Mouse (Mus musculus) thymus, postnatal 10 days (tissue): ENCODE results near the gene Nhsl2.
A peak's percentile ranks its signal among the peaks of the same experiment; 100 is the strongest.

Experiments
- DNase-seq, 2 experiments: peaks; one replicate each; pipeline ENCODE4 v3.0.0; 2021; ENCODE audit warnings: low spot score in 2 of 2

Gene Nhsl2

DNA sequence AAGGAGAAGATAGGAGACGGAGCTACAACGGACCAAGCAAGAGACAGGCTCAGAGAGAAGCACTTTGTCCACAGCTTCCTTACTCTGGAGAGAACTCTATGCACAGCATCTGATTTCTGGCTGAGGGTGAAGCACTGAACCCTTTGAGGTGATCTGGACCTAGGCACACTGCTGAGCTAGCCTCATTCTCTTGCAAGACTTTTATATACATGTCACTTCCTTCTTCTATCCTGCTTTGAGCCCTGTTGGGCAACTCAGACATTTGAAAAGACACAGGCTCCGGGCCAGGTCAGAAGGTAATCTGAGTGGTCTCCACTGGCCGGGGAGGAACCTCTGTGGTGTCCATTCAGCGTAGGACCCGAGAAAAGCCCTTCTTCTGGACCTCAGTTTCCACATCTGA lies 201.4 kb downstream of the Nhsl2 start:
- no peak for DNase-seq

DNA sequence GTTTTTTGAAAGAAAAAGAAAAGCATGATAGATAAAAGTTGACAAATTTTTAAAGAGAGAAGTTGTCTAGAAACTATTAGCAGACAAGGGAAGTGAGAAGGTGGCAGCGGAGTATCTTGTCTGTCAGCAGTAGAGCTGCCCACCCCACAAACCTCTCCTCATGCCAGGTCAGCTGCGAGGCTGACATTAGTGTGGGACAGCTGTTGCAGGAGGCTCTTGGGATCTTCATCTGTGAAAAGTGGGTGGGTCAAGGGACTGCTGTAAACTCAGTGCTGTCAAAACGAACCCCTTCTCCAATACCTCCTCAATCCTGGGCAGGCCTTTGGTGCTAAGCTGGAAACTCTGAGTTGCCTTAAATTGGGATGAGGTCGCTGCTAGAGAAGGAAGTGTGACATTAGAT lies 202.0 kb downstream of the Nhsl2 start:
- DNase-seq, result no peak

DNA sequence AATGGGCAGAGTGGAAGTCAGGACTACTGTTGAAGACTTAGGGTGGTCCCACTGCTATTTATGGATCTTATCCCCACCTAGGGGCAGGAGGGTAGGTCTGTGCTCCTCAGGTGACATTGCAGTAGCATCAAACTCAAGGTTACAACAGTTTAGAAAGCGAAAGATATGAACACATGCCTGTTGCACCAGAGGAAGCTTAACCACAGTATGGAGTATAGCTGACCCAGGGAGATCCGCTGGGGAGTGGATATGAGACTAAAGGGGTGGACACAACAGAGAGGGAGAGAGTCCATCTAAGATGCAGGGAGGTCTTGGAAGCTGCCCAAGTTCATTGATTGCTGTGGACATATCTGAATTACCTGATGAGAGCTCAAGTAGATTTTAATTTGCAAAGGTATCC lies 204.2 kb downstream of the Nhsl2 start:
- no peak for DNase-seq

DNA sequence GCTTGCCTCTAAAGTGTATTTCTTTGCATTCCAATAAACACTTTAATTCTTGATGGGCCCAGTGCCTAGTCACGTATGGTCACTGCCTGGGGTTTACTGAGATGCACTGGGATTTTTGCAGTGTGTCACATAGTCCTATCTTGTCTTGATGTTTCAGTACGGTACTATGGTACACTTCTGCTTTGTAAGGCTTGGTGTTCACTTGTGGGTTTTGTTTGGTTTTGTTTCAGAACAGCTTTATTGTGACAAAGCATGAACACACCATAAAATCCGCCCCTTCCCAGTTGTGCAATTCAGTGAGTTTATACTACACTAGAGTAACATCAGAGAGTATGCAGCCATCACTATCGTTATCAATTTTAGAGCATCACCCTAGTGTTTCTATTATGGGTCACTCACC lies 204.8 kb downstream of the Nhsl2 start:
- DNase-seq, result no peak

DNA sequence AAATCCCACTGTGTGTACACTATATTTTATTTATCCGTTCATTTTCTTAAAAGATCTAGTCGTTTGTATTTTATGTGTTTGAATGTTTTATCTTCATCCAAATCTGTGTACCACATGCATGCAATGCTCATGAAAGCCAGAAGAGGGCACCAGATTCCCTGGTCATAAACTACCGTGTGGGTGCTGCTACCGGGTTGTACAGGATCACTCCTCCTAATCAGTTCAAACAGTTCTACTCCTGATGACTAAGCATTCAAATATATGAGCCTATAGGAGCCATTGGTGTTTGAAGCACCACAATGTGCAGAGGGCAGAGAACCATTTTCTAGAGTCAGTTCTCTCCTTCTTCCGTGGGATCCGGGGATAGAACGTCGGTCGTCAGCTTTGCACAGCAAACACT lies 210.3 kb downstream of the Nhsl2 start:
- peak in 1 of 2 experiments; percentile 41 for DNase-seq

DNA sequence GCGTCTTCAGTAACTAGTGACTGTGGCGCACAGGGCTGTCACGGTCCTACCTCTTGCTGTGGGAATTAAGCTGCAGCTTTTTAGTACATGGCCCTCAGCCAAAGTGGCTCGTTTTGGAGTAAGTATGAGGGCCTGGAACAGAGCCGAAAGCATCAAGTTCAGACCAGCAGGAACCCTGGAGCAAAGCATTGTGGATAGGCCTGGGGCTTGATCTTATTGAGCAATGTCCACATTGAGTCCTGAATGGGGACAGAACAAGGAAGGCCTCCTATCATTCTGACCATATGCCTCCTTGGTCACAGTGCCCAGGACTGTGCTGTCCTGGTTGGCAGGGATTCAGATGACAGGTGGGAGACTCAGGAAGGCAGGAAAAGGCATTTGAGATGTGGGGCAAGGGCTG lies 211.1 kb downstream of the Nhsl2 start:
- no peak for DNase-seq

DNA sequence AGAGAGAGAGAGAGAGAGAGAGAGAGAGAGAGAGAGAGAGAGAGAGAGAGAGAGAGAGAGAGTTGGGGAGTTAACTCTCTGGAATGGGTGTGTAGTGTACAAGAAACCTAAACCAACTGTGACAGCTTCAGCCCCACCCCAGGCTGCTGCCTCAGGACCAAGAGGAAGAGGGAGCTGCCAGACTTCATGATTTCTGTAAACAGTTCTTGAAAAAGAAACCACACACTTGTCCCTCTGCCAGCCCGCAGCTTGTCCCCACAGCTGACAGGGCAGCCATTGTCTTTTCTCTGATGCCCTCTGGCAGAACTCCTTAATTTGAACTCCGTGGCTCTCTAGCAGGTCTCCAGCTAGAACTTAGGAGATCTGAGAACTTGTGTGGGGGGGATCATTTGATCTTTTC lies 211.7 kb downstream of the Nhsl2 start:
- no peak for DNase-seq

DNA sequence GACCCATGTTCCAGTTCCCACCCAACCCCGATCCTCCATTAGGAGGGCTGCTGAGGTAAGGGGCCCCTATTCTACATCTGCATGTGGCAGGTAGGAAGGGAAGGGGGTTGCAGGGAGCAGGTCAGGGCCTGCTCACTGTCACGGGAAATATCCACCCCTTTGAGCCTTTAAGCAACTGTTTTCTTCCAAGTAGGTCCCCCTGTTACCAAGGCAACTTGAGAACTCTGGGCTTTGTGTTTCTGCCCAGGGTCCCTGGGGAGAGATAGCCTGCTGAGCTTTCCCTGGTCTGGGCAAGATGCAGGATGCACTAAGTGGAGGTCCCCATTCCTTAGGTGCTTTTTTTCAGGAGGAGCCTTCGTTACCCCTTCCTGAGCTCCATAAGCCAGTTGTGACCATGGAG lies 214.9 kb downstream of the Nhsl2 start:
- no peak for DNase-seq

DNA sequence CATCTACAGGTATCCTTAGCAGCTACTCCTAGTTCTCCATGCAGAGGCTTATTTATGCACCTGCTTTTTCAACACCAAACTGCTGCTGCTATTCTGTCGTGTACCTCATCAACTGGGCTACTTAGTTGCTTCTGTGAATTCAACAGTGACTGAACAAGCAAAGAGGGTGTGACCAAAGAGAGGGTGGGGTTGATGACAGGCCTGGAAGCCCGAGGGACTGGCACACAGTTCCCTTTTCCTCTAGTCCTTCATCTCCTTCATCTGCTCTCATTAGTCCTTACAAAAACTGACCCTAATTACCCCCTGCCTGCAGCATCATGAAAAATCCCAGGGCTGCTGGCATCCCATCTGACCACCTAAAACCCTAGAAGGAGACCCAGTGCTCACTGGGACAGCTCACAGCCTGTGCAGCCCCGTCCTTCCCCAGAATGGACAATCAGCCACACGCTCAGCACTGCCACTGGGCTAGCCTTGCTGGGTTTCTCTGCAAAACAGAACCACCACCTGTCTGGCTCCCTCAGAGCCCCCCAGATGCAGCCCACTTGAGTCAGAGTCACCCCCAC lies 216.1 kb downstream of the Nhsl2 start:
- DNase-seq, result no peak

DNA sequence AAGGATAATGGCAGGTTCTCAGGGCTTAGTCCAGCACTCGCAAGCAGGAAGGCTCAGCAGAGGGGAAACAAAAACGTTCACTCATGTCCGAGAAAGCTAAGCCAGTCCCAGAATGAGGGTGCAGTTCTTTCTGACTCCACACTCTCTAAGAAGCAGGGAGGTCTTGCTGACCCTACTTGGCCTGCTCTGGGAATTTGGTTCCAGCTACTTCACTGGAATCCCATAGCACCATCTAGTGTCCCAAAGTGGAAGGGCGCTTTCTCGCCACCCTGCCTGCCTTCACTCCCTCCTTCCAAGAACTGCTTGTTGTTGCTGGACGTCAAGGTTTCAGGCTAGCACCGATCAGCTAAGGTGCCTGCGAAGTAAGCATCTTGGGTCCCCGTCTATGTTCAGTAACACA lies 216.9 kb downstream of the Nhsl2 start:
- DNase-seq, result peak; percentile 12 to 32

DNA sequence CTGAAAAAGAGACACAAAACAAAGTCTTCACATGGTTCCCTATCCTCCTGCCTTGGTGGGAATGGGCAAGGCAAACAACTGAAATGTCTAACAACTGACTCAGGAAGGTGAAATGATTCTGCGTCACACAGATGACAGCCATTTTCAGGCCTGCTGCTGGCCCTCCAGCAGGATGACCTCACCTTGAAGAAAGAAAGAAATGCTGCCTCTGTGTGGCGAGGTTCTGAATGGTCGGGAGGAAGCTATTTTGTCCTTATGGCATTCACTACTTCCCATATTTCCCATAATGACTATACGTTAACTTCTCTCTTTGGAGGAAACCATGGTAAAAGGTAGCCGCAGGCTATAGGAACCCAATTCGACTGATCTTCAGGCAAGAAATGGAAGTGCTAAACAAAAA lies 217.9 kb downstream of the Nhsl2 start:
- no peak for DNase-seq

DNA sequence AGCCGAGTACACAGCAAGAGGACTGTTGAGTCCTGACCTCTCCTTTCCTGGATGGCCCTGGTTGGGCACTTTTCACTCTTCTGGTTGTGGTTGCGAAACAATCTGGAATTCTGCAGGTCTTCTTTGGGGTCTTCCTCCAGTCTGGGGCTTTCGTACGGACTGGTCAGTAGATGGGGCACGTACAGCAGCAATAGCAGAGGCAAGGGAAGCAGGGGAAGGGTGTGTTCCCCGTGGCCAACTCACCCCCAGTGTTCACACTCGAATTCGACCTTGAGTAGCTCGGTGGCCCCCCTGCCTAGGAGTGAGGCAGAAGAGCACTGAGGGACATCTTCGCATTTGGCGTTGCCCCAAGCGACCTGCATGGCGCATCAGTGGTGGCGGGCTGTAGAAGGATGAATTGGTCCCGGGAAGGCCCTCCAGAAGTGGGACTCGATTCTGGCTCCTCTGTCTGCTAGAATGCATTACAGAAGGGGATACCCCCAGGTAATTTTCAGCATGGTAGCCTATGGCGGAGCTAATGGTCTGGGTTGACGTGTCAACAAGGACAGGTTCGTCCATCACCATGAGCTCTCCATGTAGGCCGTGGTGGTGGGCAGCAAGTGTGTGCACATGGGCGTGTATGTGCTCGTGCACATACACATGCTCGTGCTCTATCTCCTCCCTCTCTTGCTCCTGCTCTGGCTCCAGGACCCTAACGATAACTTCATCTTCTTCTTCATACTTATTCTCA lies 219.8 kb downstream of the Nhsl2 start:
- no peak for DNase-seq

DNA sequence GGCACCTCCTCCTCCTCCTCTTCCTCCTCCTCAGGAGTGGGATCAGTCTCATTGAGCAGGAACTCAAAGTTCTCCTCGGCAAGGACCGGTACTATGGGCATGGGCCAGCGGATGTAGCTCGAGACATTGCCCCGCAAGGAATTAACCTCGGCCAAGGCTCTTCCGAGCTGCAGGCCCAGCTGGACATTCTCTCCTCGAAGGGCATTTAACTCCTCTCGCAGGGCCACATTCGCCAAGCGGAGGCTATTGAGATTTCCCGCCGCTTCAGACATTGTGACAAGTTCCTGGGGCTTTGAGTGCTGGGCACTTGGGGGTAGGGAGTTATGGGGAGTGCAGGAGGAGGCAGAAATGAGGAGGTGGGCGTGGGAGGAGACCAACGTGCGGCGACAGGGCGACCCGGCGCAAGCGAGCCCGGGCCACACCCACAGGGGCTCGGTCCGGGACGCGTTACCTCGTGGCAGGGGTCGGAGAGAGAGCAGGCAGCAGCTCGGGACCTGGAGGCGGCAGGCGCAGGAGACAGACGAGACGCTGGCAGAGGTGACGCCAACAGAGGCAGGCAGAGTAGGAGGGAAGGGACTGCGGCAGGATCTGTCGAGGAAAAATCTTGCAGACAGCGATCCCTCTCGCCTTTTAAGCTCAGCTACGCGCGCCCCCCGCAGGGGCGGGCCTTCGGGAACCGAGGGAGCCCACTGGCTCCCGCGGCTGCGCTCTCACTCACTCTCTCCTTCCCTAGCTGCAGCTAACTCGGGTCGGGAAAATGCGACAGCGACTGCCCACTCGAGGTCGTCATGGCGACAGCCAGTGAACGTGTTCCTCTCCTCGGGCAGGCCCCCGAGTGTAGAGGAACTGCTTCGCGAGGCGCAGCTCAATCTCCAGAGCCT lies 221.6 kb downstream of the Nhsl2 start, which contains the start of gene Rtl5:
TSS of gene Rtl5 (minus strand) at position 714 of the 881 bp plus-strand sequence.
- peak; percentile 51 to 57 for DNase-seq

DNA sequence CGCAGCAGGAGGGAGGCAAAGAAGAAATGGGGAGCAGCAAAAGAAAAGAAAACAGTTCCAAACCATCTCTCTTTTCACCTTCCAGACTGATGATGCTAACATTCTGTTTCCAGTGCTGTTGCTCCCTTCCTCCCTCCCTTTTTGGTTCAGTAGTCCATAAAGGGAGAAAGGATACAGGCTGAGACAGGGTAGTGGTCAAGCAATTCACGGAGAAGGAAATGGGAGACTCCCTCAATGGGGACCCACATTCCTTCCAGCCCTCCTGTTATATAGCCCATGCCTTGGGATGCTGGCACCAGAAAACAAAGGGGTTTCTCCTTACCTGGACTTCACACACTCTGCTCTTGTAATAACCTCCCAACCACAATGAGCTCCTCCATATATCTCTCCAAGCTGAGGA lies 222.3 kb downstream of the Nhsl2 start:
- no peak for DNase-seq

DNA sequence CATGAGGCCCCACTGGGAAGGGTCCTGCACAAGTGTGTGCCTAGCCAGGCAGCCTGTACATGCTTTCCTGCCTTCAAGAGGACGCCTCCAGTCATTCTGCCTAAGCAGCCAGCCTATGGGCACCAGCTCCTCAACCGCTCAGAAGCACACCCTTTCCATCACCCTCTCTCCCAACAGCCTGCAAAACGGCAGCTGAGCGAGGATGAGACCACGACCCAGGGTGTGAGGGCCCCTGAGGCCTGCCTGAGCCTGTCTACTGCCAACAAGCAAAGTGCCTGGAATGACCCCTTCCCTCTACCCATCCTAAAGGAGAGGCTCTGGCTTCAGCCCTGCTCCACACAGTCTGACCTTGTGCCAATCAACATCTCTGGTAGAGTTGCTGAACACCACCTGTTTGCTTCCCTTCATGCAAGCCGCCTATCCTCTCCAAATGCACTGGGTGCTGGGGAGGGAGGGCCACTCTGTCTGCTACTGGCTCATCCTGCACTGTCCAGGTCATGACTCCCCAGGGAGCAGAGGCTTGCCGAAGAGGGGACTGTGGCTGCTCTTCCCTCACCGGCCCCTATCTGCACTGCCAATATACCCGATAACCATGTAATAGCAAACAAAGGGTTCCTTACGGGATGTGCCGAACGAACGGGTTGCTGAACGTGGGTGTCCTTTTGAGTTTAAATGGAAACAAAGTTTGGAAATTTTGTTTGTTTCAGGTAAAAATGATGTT lies 224.6 kb downstream of the Nhsl2 start:
- DNase-seq, result no peak

DNA sequence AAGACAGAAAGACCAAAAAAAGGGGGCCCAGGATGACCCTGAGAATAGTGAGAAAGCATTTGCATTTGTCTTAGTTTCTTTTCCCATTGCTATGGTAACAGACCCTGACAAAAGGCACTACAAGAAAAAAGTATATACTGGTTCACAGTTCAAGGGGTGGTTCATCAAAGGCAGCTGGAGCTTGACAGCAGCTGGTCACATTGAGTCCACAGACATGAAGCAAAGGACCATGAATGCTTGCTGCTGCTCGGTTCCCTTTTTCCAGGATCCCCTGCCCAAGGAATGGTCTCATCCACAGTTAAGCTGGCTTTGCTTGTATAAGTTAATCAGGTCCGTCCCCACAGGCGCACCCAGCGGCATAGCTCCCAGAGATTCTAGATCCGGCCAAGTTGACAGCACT lies 225.2 kb downstream of the Nhsl2 start:
- no peak for DNase-seq

DNA sequence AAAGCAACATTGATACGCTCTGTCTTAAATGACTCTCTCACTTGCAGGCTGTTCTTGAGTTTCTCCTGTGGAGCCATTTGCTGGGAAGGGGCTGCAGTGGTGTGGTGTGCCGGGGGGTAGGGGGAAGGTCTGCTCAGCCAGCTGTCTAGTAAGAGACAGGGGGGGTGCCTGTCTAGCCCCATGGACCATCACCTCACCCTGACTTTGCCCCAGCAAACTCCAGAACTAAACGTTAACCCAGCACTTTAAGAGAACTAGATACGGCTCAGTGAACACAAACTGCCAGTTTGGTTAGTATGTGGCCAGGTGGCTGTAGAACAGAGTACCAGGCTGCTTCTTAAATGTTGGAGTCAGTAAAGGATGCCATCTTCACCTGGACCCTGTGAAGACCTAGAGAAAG lies 226.0 kb downstream of the Nhsl2 start:
- no peak for DNase-seq

DNA sequence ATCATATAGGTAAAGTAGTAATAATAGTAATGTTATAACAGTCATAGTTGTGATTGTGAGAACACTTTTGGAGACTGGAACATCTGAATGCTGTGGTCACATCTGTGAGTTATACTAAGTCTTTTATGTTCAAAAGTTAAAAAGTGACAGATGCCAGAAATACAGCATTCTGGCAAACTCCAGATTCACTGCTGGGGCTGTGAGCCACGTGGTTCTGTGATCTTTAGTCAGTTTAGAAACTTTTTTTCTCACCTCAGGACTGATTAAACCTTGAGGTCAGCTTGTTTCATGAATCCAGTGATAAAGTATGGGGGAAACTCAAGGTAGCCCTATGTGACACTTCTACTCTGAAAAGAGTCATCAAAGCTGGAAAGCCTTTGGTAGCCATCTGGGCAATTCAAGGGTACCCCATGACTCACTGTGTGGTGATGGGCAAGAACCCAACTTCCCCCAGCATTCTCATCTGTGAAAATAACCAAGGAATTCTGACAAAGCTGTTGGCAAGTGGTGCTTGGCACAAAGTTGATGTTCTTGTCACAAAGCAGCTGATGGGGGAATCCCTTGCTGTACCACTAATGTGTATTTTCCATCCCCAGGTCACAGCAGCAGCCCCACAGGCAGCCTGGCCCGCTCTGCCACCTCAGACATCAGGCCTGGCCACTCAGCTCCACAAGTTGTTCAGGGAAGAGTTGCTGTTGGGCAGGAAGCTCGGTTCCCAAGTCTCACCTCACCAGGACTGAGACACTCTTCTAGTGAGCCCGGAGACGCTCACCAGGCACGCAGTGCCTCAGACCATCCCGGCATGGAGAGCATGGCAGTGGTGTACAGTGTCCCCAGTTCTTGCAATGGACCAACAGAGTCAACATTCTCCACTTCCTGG lies 227.9 kb downstream of the Nhsl2 start:
- DNase-seq, result no peak

DNA sequence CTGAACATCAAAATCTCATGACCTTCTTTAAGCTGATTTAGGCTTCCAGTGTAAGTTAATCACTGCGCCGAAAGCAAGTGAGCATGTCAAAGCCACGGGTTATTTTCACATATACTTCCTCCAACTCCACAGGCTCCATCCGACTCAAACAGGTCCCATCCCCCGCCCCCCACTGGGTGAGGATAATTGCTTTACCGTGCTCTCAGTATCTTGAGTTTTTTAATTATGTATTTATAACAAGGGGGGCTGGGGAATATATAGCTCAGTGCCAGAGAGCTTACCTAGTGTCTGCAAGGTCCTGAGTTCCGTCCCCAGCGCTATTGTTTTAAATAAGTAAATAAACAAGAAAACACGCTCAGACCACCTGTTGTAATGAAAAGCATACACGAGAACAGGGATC lies 231.9 kb downstream of the Nhsl2 start:
- DNase-seq, result no peak

DNA sequence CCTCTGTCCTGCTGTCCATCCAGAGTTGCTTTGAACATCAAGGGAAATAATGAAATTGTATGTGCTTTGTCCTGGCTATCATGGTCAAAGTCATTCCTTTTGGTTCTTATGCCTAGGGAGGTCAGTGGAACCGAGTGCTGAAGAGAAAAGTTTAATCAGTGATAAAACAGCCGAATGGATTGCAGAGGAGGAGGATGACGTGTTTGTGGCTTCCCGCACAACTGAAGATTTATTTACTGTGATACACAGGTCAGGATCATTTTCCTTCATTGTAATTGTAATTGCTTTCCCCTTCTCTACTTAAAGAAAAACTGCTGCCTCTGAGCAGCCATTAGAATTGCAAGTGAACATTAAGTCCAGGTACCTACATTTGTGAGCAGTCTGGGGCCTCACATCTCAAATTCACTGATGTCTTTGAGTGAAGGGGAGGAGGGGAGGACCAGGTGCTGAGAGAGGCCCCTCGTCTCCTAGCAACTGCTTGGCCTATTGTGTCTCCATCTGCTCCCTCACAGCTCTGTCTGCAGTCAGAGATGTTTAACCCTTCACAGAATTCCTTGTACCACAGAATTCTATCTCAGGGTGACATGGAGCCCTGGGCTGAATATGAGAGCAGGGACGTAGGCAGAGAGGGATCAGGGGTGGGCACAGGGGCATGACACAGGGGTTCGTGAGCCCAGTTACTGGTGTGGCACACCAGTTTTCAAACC lies 232.5 kb downstream of the Nhsl2 start:
- no peak for DNase-seq

DNA sequence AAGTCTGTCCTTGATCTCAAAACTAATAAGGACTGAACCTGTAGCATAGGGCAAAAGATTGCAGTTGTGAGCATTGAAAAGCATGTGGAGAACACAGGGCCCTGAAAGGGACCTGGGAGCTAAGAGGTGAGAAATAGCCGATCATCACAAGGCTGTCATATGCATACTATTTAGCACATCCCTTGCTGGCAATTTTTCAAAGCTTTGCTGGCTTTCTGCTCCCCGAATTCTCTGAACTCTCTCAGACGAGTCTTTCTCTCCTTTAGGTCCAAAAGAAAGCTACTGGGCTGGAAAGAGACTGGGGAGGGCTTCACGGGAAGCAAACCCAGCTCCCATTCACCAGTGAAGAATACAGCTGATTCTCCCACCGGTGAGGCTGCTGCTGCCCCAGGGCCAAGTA lies 233.2 kb downstream of the Nhsl2 start:
- DNase-seq, result no peak
